Mouse (Mus musculus): ENCODE data around the gene Rpl10a.

GRCm38 (mm10) chr17:28380255-28380654 lies 52.0 kb downstream of the Rpl10a start:
- TF ChIP-seq CTCF (IDR thresholded peaks at IDR 0.05; ENCODE audit: borderline replicate concordance, control insufficient read depth, extremely low read depth, insufficient read depth, low read length, poor library complexity) (no peak), POLR2A (IDR thresholded peaks at IDR 0.05; ENCODE audit: control insufficient read depth, extremely low read depth, insufficient read depth, low read length, poor library complexity) (no peak)
